Mouse (Mus musculus) macrophage (primary cell): ENCODE data around the gene Gast. TPM values are rescaled to one million over a fixed set of nuclear protein-coding genes. Genes with fewer than 3 reads are reported as not detected.
"Not testable (repeated sequence)": the region's sequence is repeated elsewhere in the genome, so short reads cannot be mapped to it uniquely, and the experiment has no call there.

Experiments used
- H3K27ac ChIP-seq: fragments of 350-480 bp; formaldehyde crosslinking; 2 replicates; pipeline ENCODE4 v1.9.0; 2021
- H3K36me3 ChIP-seq: fragments of 350-480 bp; formaldehyde crosslinking; 2 replicates; pipeline ENCODE4 v1.9.0; 2021; ENCODE audit errors: inconsistent target
- H3K4me3 ChIP-seq: fragments of 350-480 bp; formaldehyde crosslinking; 2 replicates; pipeline ENCODE4 v1.9.0; 2021; ENCODE audit errors: inconsistent target
- H3K79me2 ChIP-seq: fragments of 350-480 bp; formaldehyde crosslinking; 2 replicates; pipeline ENCODE4 v1.9.0; 2021; ENCODE audit errors: inconsistent target
- WGBS: methylation state at CpG from one replicate; pipeline ENCODE4 v1.1.7; 2026; ENCODE audit warnings: inconsistent platforms; ENCODE audit not compliant: missing documents; 5-methylcytosine and 5-hydroxymethylcytosine counted together
- polyA plus RNA-seq: library from polyadenylated mRNA; stranded (reverse); fragments of 250-400 nt; gene quantifications from 3 replicates; pipeline ENCODE4 v1.2.4, GENCODE M21; 2018; ENCODE audit warnings: inconsistent platforms
- total RNA-seq, 78 experiments: library from RNA; depleted of rRNA; stranded (reverse); fragments of 250-400 nt; gene quantifications; 1 replicate in 9 of 78; 2 replicates in 24 of 78; 3 replicates in 43 of 78; 4 replicates in 2 of 78; pipeline ENCODE4 v1.2.4; 2018; ENCODE audit warnings: inconsistent platforms in 56 of 78

The Gast gene
- total RNA-seq (2018; cell fraction: chromatin; rRNA removed): not detected
- total RNA-seq (2018; cell fraction: cytosol; rRNA removed): not detected
- total RNA-seq (2018; cell fraction: nucleus; rRNA removed): not detected
- not detected in 3 replicates for polyA plus RNA-seq

DNA sequence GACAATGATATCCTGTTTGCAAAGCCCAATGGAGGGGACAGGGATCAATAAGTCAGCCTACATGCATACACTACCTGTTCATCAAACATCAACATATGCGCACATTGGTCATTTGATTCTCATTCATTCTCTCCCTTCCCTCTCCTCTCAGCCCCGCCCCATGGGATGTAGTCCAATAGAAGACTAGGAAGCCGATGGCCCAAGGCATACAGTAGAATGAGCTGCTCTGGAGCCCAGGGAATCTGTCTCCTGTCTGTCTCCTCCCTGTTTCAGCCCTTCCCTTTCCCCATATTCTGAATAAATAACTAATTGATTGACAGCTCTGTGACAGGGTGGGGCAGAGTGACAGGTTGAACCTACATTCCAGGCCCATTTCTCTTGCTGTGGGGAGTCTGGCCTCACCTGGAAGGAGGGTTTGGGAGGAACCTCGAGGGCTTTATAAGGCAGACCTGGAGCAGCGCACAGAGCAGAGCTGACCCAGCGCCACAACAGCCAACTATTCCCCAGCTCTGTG, at the start of gene Gast:
Gene Gast, plus strand, starts transcription at position 464 of the 514 bp plus-strand sequence.
- no peak within 1 kb of the TSS for H3K27ac ChIP-seq
- no peaks in the 10 kb centered on the region for H3K36me3 ChIP-seq
- WGBS: 90% methylated on average over 6 of the region's 6 CpGs
- H3K4me3 ChIP-seq: no peak within 1 kb of the TSS
- H3K79me2 ChIP-seq: no peaks in the 10 kb centered on the region

- 88% methylated on average over 3 of the region's 4 CpGs for WGBS
- Histone ChIP-seq H3K27ac (no peak overlapping the region), H3K79me2 (no peaks in the 10 kb centered on the region), H3K4me3 (no peak overlapping the region), H3K36me3 (no peaks in the 10 kb centered on the region)
Measured at GRCm38 (mm10) chr11:100284988-100285387, 49.2 kb upstream of the Gast start.

DNA sequence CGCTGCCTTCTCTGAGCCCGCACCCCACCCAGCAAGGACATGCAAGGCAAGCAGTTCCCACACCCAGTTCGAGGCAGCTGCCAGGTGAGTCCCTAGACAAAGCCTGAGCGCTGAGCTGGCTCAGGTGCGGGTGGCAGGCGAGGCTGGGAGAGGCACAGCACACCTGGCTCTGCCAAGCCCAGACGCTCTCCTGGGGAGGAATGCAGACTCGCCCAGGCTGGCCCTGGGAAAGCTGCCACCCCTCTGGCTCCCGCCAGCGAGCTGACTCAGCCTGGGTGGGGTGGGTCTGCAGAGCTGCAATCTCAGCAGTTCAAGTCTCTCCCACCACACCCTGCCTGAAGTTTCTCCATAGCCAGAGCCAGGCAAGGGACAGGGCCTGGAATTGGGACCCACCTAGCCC, 47.2 kb upstream of the Gast start:
- WGBS: 78% methylated on average over 10 of the region's 10 CpGs
- Histone ChIP-seq H3K36me3 (no peaks in the 10 kb centered on the region), H3K79me2 (no peaks in the 10 kb centered on the region), H3K27ac (no peak overlapping the region), H3K4me3 (no peak overlapping the region)

GRCm38 (mm10) chr11:100288942-100289341, 45.3 kb upstream of the Gast start:
- Histone ChIP-seq H3K27ac (no peak overlapping the region), H3K4me3 (no peak overlapping the region), H3K36me3 (no peaks in the 10 kb centered on the region), H3K79me2 (no peaks in the 10 kb centered on the region)
- WGBS: 87% methylated on average over 6 of the region's 6 CpGs

GRCm38 (mm10) chr11:100290235-100290634, 44.0 kb upstream of the Gast start:
- Histone ChIP-seq H3K36me3 (no peaks in the 10 kb centered on the region), H3K4me3 (no peak overlapping the region), H3K79me2 (no peaks in the 10 kb centered on the region), H3K27ac (no peak overlapping the region)
- 84% methylated on average over 3 of the region's 5 CpGs for WGBS

DNA sequence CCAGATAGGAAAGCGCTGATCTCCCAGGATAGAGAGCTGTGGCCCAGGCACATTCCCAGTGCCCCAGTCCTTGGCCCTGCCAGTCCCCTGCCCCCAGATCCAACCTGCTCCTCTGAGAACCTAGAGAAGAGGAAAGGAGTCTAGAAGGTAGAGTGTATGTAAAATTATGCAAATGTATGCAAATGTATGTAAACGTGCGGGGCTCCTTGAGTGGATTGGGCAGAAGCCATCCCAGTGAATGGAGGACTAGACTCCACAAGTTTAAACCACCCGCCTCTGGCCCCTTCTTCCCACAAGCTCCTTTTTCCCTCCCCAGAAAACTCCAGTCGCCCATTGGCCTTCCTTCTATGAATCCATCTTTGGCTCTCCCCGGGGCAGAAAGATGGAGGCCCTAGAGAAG, 41.3 kb upstream of the Gast start:
- Histone ChIP-seq H3K36me3 (no peaks in the 10 kb centered on the region), H3K27ac (no peak overlapping the region), H3K4me3 (no peak overlapping the region), H3K79me2 (no peaks in the 10 kb centered on the region)
- 78% methylated on average over 6 of the region's 6 CpGs for WGBS

DNA sequence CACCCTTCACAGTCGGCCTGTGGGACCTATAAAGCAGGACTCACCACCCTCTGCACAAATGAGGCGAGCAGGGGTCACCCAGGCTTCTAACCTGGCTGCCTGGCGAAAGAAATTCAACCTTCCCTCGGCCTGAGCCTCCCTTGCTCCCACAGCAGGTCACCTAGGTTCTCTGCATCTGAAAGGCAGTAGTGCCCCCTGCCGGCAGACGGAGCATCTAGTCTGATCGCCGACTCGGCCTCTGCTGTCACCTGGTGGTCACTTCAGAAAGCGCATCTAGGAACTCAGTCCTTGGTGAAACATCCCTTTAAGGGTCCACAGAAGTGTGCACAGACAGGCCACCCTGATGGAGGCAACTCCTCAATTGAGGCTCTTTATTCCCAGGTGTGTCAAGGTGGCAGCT, 38.9 kb upstream of the Gast start:
- 4% methylated on average over 9 of the region's 10 CpGs for WGBS
- Histone ChIP-seq H3K36me3 (no peaks in the 10 kb centered on the region), H3K79me2 (no peaks in the 10 kb centered on the region), H3K4me3 (no peak overlapping the region), H3K27ac (no peak overlapping the region)

DNA sequence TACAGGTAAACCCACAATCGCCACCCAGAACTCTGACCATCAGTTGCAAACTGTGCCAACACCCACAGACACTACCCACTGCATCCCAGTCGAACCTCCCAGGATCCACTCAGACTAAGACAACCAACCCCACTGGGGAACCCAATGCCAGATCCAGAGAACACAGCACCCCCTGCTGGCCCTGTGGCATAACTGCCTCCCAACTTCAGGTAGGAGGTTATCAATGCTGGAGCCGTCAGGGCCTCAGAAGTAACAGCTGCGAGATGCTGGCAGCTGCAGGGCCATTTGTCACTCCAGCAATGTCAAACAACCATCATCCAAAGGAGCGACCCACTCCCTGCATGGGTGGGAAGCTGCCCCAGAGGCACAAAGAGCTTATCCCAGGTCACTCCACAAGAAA, 36.4 kb upstream of the Gast start:
- H3K79me2 ChIP-seq: no peaks in the 10 kb centered on the region
- no peaks in the 10 kb centered on the region for H3K36me3 ChIP-seq
- H3K27ac ChIP-seq: no peak overlapping the region
- H3K4me3 ChIP-seq: no peak overlapping the region
- 46% methylated on average over 5 of the region's 5 CpGs for WGBS

DNA sequence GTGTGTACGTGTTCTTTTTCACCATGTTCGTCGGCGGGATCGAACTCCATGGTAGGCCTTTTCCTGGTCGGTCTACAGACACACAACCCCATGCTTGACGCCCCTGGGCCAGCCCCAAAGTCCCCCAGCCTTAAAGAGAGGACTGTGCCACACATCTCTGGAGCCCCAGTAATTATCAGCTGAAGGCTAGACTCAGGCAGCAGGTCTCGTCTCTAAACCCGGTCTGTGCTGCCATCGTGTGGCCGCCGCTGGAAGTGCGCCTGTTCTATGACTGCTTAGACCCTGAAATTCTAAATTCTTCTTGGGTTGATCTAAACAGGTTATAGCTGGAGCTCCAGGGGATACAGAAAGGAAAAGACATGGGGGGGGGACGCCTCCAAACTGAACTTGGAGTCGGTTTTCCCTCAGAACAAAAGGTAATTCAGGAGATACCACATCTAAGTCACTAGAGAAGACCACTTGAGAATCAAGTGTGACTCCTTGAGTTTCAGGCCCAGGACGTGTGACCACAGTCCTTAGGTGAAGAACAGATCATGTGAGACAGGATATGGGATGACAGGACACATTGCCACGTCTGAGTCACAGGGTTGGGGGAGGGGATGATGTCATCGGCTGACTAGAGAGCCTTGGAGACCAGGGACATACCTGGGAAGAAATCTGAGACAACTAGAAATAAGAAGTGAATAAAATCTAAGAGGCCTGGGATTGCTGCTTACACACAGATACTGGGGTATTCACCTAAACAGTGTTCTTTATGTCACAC, 35.8 kb upstream of the Gast start:
- H3K27ac ChIP-seq: no peak overlapping the region
- no peak overlapping the region for H3K4me3 ChIP-seq
- WGBS: 31% methylated on average over 18 of the region's 18 CpGs

GRCm38 (mm10) chr11:100300293-100300692, 33.9 kb upstream of the Gast start:
- 8% methylated on average over 5 of the region's 5 CpGs for WGBS
- Histone ChIP-seq H3K4me3 (no peak overlapping the region), H3K36me3 (no peaks in the 10 kb centered on the region), H3K27ac (no peak overlapping the region), H3K79me2 (no peaks in the 10 kb centered on the region)

More for the DNA sequence above, 35.8 kb upstream of the Gast start:
- Histone ChIP-seq H3K36me3 (no peaks in the 10 kb centered on the region), H3K79me2 (no peaks in the 10 kb centered on the region)

GRCm38 (mm10) chr11:100301292-100301691, 32.9 kb upstream of the Gast start:
- no peaks in the 10 kb centered on the region for H3K36me3 ChIP-seq
- H3K4me3 ChIP-seq: no peak overlapping the region
- H3K27ac ChIP-seq: no peak overlapping the region
- H3K79me2 ChIP-seq: no peaks in the 10 kb centered on the region
- 36% methylated on average over 5 of the region's 5 CpGs for WGBS

GRCm38 (mm10) chr11:100307900-100308299, 26.3 kb upstream of the Gast start:
- 92% methylated on average over 5 of the region's 5 CpGs for WGBS
- Histone ChIP-seq H3K27ac (no peak overlapping the region), H3K79me2 (no peaks in the 10 kb centered on the region), H3K4me3 (no peak overlapping the region), H3K36me3 (no peaks in the 10 kb centered on the region)

DNA sequence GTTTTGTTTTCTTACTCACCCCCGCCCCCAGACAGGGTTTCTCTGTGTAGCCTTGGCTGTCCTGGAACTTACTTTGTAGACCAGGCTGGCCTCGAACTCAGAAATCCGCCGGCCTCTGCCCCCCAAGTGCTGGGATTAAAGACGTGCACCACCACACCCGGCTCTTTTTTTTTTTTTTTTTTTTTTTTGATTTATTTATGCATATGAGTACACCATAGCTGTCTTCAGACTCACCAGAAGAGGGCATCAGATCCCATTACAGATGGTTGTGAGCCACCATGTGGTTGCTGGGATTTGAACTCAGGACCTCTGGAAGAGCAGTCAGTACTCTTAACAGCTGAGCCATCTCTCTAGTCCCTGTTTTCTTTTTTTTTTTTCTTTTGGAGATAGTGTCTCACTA, 25.5 kb upstream of the Gast start:
- not testable (repeated sequence) for H3K36me3 ChIP-seq, H3K79me2 ChIP-seq, H3K4me3 ChIP-seq, H3K27ac ChIP-seq
- 96% methylated on average over 5 of the region's 6 CpGs for WGBS

DNA sequence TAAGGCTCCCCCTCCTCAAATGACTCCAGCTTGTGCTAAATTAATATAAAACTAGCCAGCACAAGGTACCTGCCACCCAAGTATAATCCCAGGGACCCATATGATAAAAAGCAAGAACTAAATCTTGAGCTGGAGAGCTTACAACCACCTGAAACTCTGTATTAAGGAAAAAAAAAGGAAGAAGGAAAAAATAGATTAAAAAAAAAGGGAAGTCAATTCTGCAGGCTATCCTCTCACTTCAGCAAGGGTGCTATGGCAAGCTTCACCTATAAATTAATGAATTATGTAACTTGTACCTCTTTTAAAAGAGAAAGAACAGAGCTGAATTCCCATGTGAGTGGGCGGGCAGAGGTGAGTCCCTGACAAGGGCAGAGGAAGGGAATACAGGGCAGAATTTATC, 22.6 kb upstream of the Gast start:
- H3K36me3 ChIP-seq: no peaks in the 10 kb centered on the region
- no peak overlapping the region for H3K27ac ChIP-seq
- WGBS: 45% methylated on average over 1 of the region's 1 CpGs
- H3K4me3 ChIP-seq: no peak overlapping the region
- no peaks in the 10 kb centered on the region for H3K79me2 ChIP-seq

GRCm38 (mm10) chr11:100312096-100312679, 22.0 kb upstream of the Gast start:
- H3K79me2 ChIP-seq: no peaks in the 10 kb centered on the region
- 66% methylated on average over 5 of the region's 5 CpGs for WGBS
- H3K36me3 ChIP-seq: no peaks in the 10 kb centered on the region
- H3K27ac ChIP-seq: no peak overlapping the region
- no peak overlapping the region for H3K4me3 ChIP-seq
